Mouse (Mus musculus) activated CD4-positive, CD25-positive, alpha-beta regulatory T cell, adult 4 months (primary cell): ENCODE results near the gene Vmn2r18. TPM values are rescaled to one million over a fixed set of nuclear protein-coding genes. Genes with fewer than 3 reads are reported as not detected.

Experiments used
- ATAC-seq: one replicate; pipeline ENCODE4 v1.8.0; 2017
- polyA plus RNA-seq, 2 experiments: library from polyadenylated mRNA; unstranded; fragments of 100-300 nt; shearing (Covaris generic); gene quantifications; one replicate each; pipeline ENCODE4 v1.2.1; 2017

The Vmn2r18 gene
- under 1 TPM in 1 of 2 experiments, not detected in 1; 0.08 TPM for polyA plus RNA-seq

- no peak for ATAC-seq
Measured at GRCm38 (mm10) chr5:151605921-151606320, at the start of gene Vmn2r18. Gene Vmn2r18 (minus strand): TSS chr5:151606021.

- no peak for ATAC-seq
Measured at GRCm38 (mm10) chr5:151651411-151651784, 45.6 kb upstream of the Vmn2r18 start.

- peak; percentile 99 for ATAC-seq
Measured at GRCm38 (mm10) chr5:151650700-151651410, 45.0 kb upstream of the Vmn2r18 start, which contains the start of gene Rfc3. Gene Rfc3 (minus strand): TSS chr5:151651242.

GRCm38 (mm10) chr5:151644845-151645244 is 39.0 kb upstream of the Vmn2r18 start:
- ATAC-seq = peak; percentile 57

- ATAC-seq = no peak
Measured at GRCm38 (mm10) chr5:151642867-151643266, 37.0 kb upstream of the Vmn2r18 start.

GRCm38 (mm10) chr5:151642102-151642501 is 36.3 kb upstream of the Vmn2r18 start:
- no peak for ATAC-seq

- ATAC-seq = no peak
Measured at GRCm38 (mm10) chr5:151601696-151602095, 4.1 kb downstream of the Vmn2r18 start.

Other genes starting within 250 kb of the Vmn2r18 start
- not detected for gene Gm42906, start 177.9 kb downstream of the Vmn2r18 start, polyA plus RNA-seq
- 10 to 100 TPM; 36.5 to 40.3 TPM for gene Rfc3, start 45.2 kb upstream of the Vmn2r18 start, polyA plus RNA-seq